Mouse (Mus musculus) heart, adult 2 months (tissue): Measurements from ENCODE around the gene Ndufc1. TPM values are rescaled to one million over a fixed set of nuclear protein-coding genes. Genes with fewer than 3 reads are reported as not detected.
A peak's percentile ranks its signal among the peaks of the same experiment; 100 is the strongest.

Source experiments
- DNase-seq, 2 experiments: peaks; one replicate each; pipeline ENCODE4 v3.0.0; 2021
- H3K27ac ChIP-seq: fragments of 200-600 bp; 2 replicates; pipeline ENCODE4 v1.8.1; 2022
- H3K27me3 ChIP-seq: fragments of 200-500 bp; 2 replicates; pipeline ENCODE4 v1.6.1; 2012; ENCODE audit warnings: mild to moderate bottlenecking, low read length, inconsistent platforms, mixed read lengths; ENCODE audit not compliant: control insufficient read depth, insufficient read depth
- H3K36me3 ChIP-seq: fragments of 200-500 bp; 2 replicates; pipeline ENCODE4 v1.6.1; 2012; ENCODE audit warnings: low read length, inconsistent platforms; ENCODE audit not compliant: control insufficient read depth, insufficient read depth
- H3K4me1 ChIP-seq: fragments of 200-500 bp; 2 replicates; pipeline ENCODE4 v1.6.1; 2011; ENCODE audit warnings: low read length; ENCODE audit not compliant: control insufficient read depth, insufficient read depth
- H3K4me3 ChIP-seq: fragments of 200-600 bp; 2 replicates; pipeline ENCODE4 v1.8.1; 2022
- H3K79me2 ChIP-seq: fragments of 200-500 bp; replicated peaks from 2 replicates; pipeline ENCODE4 v1.6.1; 2012; ENCODE audit warnings: mild to moderate bottlenecking, inconsistent platforms, low read length, moderate library complexity, mixed read lengths; ENCODE audit not compliant: control insufficient read depth, insufficient read depth
- H3K9ac ChIP-seq: fragments of 200-500 bp; 2 replicates; pipeline ENCODE4 v1.6.1; 2012; ENCODE audit warnings: low read depth, mild to moderate bottlenecking, control low read depth, inconsistent platforms, low read length, mixed read lengths
- CTCF ChIP-seq: fragments of 200-600 bp; IDR thresholded peaks from 2 replicates; pipeline ENCODE4 v1.8.1; 2022; ENCODE audit warnings: antibody characterized with exemption, mild to moderate bottlenecking, moderate library complexity
- EP300 ChIP-seq: fragments of 200-500 bp; IDR thresholded peaks from 2 replicates; pipeline ENCODE4 v1.6.1; 2011; ENCODE audit warnings: low read depth, low read length, control low read depth; ENCODE audit not compliant: insufficient read depth
- POLR2A ChIP-seq: fragments of 200-500 bp; IDR thresholded peaks from 2 replicates; pipeline ENCODE4 v1.6.1; 2011; ENCODE audit warnings: mild to moderate bottlenecking, low read depth, low read length, control low read depth; ENCODE audit not compliant: insufficient read depth
- WGBS: fragments of 180-500 bp; shearing (Covaris S2); methylation state at CpG from one replicate; pipeline ENCODE4 v1.1.7; 2018; 5-methylcytosine and 5-hydroxymethylcytosine counted together
- intact Hi-C: fragments of 180-260 bp; cut with DNase I; formaldehyde crosslinking; loops from one replicate; pipeline ENCODE4 v1.15.1; 2025
- polyA plus RNA-seq: library from polyadenylated mRNA; depleted of rRNA; stranded (reverse); fragments of >200 nt; gene quantifications from 2 replicates; pipeline ENCODE4 v1.2.3, GENCODE M21; 2012
- total RNA-seq, 2 experiments: library from RNA; stranded (reverse); gene quantifications; 2 replicates each; pipeline ENCODE4 v1.2.3; 2021

The Ndufc1 gene
- total and polyA plus RNA-seq, 3 experiments = 770 to 1,819 (median 1,555) TPM

DNA sequence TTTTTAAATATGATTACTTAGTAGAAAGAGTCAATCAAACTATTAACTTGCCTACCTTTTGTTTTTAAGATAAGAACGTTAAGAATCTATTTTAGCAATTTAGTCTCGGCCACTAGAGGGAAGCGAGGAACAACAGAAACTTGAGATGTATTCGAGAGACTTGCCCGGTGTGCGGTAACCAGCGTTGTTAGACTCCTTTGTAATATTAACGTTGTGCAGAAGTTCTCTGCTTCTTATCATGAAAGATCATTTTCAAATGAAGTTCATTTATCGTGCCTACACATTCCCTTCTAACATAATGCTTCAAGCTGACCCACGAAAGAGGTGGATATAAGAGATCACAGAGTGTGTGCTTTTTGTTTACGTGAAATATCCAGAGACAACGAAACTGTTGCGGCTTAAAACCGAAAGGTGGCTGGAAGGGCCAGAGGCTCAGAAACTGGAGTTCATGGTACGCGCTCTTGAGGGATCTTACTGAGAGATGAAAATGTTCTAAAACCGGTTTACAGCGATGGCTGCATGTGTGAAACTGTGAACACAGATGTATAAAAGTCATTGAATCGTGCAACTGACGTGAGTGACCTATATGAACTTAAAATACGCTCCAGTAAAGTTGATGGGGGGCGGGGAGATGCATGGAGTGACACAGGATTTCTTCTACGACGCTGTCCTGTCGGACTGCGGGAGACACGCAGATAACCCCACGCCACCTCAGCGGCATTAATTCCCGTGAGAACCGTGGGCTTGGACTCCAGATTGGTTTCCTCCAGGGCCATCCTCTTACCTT, 30.7 kb downstream of the Ndufc1 start:
- peak overlapping the region; percentile 36 for H3K4me3 ChIP-seq
- H3K36me3 ChIP-seq = no peaks in the 10 kb centered on the region
- 0 out of 2 replicates have a peak, but pooled peaks have one; percentile 13 for TF ChIP-seq POLR2A
- TF ChIP-seq CTCF = peak; percentile 80
- no peak for TF ChIP-seq EP300
- H3K9ac ChIP-seq = peak overlapping the region; percentile 53
- intact Hi-C loops = loop anchor here (2.0 kb wide), 2 partner anchors 19 to 31 kb away; partner anchors contain the start of genes Mgarp and Ndufc1
- DNase-seq = no peak
- 19% methylated on average over 31 of the region's 31 CpGs for WGBS
- H3K27ac ChIP-seq = peak overlapping the region; percentile 26; the same call in 1 of the 2 replicates
- H3K27me3 ChIP-seq = no peaks in the 10 kb centered on the region
- no peaks in the 10 kb centered on the region for H3K79me2 ChIP-seq
- no peaks in the 10 kb centered on the region; the same call in 1 of the 2 replicates for H3K4me1 ChIP-seq

DNA sequence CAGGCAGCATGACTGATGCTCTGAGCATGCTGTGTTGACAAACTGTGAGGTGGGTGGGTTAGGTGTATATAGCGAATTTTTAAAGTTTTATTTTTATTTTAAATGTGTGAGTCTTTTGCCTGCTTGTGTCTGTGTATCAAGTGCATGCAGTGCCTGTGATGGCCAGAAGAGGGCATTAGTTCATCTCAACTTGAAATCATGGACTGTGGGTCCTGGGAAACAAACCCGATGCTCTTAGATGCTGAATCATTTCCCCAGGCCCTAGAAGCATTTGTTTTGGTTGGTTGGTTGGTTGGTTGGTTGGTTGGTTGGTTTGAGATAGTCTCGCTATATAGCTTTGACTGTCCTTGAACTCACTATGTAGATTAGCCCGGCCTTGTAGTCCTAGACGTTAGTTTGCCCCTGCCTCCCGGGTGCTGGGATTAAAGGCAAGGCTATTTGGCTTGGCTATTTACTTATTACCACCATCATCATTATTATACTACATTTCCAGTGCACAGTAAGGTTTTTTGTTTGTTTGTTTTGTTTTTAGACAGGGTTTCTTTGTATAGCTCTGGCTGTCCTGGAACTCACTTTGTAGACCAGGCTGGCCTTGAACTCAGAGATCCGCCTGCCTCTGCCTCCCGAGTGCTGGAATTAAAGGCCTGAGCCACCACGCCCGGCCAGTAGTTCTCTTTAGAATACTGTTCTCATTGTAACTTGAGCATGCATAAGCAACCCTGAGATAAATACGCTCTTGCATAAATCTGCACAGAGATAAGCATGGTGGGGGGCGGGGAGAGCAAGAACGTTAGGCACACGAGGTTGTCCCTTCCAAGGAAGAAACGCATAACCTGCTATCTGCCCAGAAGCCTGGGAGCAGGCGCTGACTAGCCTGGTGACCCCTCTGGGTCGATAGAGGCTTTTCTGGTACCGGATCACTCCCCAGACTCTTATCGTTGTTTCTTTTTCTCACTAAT, 33.2 kb downstream of the Ndufc1 start:
- Histone ChIP-seq H3K4me3 (no peak overlapping the region), H3K27me3 (no peaks in the 10 kb centered on the region), H3K79me2 (no peaks in the 10 kb centered on the region), H3K27ac (no peak overlapping the region), H3K9ac (no peak overlapping the region), H3K36me3 (no peaks in the 10 kb centered on the region), H3K4me1 (no peaks in the 10 kb centered on the region)
- intact Hi-C loops = no loop called here
- TF ChIP-seq EP300 (no peak), CTCF (peak; percentile 78), POLR2A (no peak)
- peak; percentile 39 to 61 for DNase-seq
- 79% methylated on average over 19 of the region's 19 CpGs for WGBS

DNA sequence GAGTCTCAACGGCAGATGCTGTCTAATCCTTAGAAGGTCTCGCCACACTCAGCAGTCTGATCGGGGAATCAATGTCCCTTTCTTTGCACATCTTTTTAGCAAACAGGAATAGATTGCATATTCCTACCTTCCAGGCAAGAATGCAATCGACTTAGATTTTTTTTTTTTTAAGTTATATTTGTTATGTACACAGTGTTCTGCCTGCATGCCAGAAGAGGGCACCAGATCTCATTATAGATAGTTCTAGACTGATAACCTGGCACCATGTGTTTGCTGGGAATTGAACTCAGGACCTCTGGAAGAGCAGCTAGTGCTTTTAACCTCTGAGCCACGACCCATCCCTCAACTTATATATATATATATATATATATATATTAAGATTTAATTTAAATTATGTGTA, 35.2 kb downstream of the Ndufc1 start:
- H3K4me1 ChIP-seq = no peaks in the 10 kb centered on the region
- no peak for DNase-seq
- no peak overlapping the region for H3K4me3 ChIP-seq
- WGBS = 73% methylated on average over 5 of the region's 5 CpGs
- no peaks in the 10 kb centered on the region for H3K79me2 ChIP-seq
- no peak for TF ChIP-seq EP300
- peak; percentile 34 for TF ChIP-seq CTCF
- H3K27me3 ChIP-seq = no peaks in the 10 kb centered on the region
- no peak overlapping the region for H3K27ac ChIP-seq
- intact Hi-C loops = no loop called here
- H3K36me3 ChIP-seq = no peaks in the 10 kb centered on the region
- H3K9ac ChIP-seq = no peak overlapping the region

DNA sequence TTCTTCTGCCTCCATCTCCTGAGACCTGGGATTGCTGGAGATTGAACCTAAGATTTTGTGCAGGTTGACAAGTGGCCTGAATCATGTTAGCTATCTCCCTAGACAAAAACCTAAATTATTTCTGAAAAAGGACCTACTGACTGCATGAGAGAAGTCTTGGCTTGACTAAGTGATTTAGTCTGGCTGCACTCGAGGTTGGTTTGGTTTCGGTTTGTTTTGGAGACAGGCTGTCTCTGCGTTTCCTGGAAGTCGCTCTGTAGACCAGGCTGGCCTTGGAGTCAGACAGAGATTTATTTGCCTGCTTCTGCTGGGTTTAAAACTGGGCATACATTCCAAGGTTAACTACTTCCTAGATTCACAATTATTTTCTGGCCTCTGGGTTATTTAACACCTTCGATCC, 35.9 kb downstream of the Ndufc1 start:
- TF ChIP-seq CTCF (no peak), EP300 (no peak), POLR2A (no peak)
- H3K27ac ChIP-seq = peak overlapping the region; percentile 6
- intact Hi-C loops = no loop called here
- no peak for DNase-seq
- no peaks in the 10 kb centered on the region for H3K79me2 ChIP-seq
- 38% methylated on average over 5 of the region's 5 CpGs for WGBS
- no peaks in the 10 kb centered on the region for H3K4me1 ChIP-seq
- 0 out of 2 replicates have a peak overlapping the region, but pooled peaks have one; percentile 29 for H3K9ac ChIP-seq
- H3K4me3 ChIP-seq = no peak overlapping the region
- H3K36me3 ChIP-seq = no peaks in the 10 kb centered on the region
- no peaks in the 10 kb centered on the region for H3K27me3 ChIP-seq

DNA sequence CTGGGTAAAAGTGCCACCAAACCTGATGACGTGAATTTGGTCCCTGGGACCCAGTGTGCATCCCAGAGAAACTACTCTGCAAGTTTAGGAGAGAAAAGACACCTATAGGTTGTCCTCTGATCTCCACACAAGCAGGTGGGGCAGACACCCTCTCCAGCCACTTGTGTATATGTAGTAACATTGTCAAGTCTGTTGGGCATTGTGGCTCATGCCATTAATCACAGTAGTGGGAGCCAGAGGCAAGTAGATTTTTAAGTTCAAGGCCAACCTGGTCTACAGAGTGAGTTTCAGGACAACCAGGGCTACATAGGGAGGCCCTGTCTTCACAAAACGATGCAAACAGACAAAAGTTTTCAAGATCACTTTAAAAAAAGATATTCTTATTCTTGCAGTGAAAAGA, 37.0 kb downstream of the Ndufc1 start:
- TF ChIP-seq CTCF = no peak
- TF ChIP-seq EP300 = no peak
- TF ChIP-seq POLR2A = no peak
- Histone ChIP-seq H3K4me1 (no peaks in the 10 kb centered on the region), H3K27ac (no peak overlapping the region), H3K27me3 (no peaks in the 10 kb centered on the region), H3K4me3 (no peak overlapping the region), H3K36me3 (no peaks in the 10 kb centered on the region), H3K9ac (no peak overlapping the region), H3K79me2 (no peaks in the 10 kb centered on the region)
- intact Hi-C loops = no loop called here
- WGBS = 82% methylated on average over 2 of the region's 2 CpGs
- DNase-seq = no peak

DNA sequence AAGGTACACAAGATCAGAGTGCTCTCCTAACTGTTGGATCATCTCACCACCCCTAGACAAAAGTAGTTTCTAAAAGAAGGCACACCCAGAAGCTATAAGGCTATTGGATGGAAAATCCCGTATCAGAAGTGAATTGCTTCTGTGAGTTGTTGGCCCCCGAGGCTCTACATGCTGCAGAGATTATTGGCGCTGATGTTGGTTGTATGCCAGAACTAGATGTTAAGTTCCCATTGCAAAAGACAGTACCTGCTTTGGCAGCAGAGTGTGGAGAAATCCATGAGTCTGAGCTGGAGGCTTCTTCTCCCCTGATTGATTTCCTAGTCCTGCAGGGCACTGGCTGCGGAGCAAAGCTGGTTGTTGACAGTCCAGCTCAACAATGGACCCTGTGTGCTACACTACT, 40.8 kb downstream of the Ndufc1 start:
- Histone ChIP-seq H3K9ac (no peak overlapping the region), H3K4me3 (no peak overlapping the region), H3K36me3 (no peaks in the 10 kb centered on the region), H3K27me3 (no peaks in the 10 kb centered on the region), H3K27ac (no peak overlapping the region), H3K79me2 (no peaks in the 10 kb centered on the region), H3K4me1 (0 out of 2 replicates have a peak, but pooled peaks cover 1% of the 10 kb centered on the region)
- DNase-seq = no peak
- intact Hi-C loops = no loop called here
- TF ChIP-seq POLR2A (no peak), EP300 (no peak), CTCF (no peak)
- 63% methylated on average over 4 of the region's 4 CpGs for WGBS
